Mouse (Mus musculus) lung, postnatal 0 days (tissue): ENCODE results near the gene Csnk1g2.

Experiments used
- CTCF ChIP-seq: IDR thresholded peaks from 2 replicates; pipeline ENCODE4 v1.5.1; 2016; ENCODE audit warnings: antibody characterized with exemption, mild to moderate bottlenecking
- EP300 ChIP-seq: IDR thresholded peaks from 2 replicates; pipeline ENCODE4 v1.6.1; 2016; ENCODE audit warnings: antibody characterized with exemption, mild to moderate bottlenecking, control low read depth

DNA sequence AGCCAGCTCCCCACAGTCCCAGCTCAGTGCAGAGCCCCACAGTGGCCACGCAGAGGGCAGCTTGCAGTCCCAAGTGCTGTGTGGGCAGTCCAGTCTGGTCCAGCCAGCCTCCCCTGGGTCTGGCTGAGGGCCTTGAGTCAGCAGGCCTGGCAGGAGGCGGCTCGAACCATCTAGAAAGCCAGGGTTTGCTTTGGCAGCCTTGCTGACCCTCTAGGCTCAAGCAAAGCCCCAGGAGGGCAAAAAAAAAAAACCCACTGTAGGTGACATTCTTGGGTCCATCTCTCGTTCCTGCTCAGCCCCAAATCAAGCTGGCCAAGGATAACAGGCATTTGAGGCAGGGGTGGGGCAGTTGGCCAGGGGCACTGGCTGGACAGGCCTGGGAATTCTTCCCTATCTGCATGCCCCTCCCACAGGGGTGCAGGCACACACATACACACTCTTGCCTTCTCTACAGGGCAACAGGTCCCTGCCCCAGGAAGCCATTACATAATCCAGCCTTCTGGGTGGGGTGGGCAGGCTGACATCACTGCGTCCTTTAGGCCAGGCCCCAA lies 51.6 kb downstream of the Csnk1g2 start:
- no peak for TF ChIP-seq CTCF
- TF ChIP-seq EP300, result no peak
